Mouse (Mus musculus) liver, embryonic 14.5 days (tissue): ENCODE measurements around the gene Acaa1b. TPM values are rescaled to one million over a fixed set of nuclear protein-coding genes. Genes with fewer than 3 reads are reported as not detected.

Experiments
- ATAC-seq: fragments of 200-750 bp; cut with Nextera tagmentation; 2 replicates; pipeline ENCODE4 v1.8.0; 2017; ENCODE audit warnings: moderate number of reproducible peaks, mild to moderate bottlenecking, moderate library complexity; ENCODE audit not compliant: insufficient read depth
- DNase-seq, 3 experiments: peaks; one replicate each; pipeline ENCODE4 v3.0.0-alpha.2; 2012 to 2013; ENCODE audit warnings: low read depth in 3 of 3, low spot score in 3 of 3
- H3K27ac ChIP-seq: fragments of 300-500 bp; sonication (generic); 2 replicates; pipeline ENCODE4 v1.5.1; 2014; ENCODE audit warnings: moderate library complexity, mild to moderate bottlenecking, control low read depth, inconsistent platforms
- H3K27me3 ChIP-seq: fragments of 300-500 bp; sonication (generic); 2 replicates; pipeline ENCODE4 v1.6.1; 2014; ENCODE audit warnings: mild to moderate bottlenecking, low read length, moderate library complexity; ENCODE audit not compliant: control insufficient read depth, insufficient read depth
- H3K36me3 ChIP-seq: fragments of 300-500 bp; sonication (generic); replicated peaks from 2 replicates; pipeline ENCODE4 v1.6.1; 2014; ENCODE audit warnings: low read depth; ENCODE audit not compliant: control insufficient read depth, insufficient read depth
- H3K4me1 ChIP-seq, 2 experiments: fragments of 200-500 bp in 1 of 2; fragments of 300-500 bp in 1 of 2; sonication (generic) in 1 of 2; replicated peaks; 2 replicates each; pipeline ENCODE4 v1.6.1; 2012 to 2014; ENCODE audit warnings: antibody characterized with exemption in 1 of 2, inconsistent platforms in 1 of 2, low read length in 1 of 2; ENCODE audit not compliant: control insufficient read depth in 2 of 2, insufficient read depth in 2 of 2
- H3K4me2 ChIP-seq: fragments of 300-500 bp; sonication (generic); 2 replicates; pipeline ENCODE4 v1.6.1; 2014; ENCODE audit warnings: low read depth, mild to moderate bottlenecking, control low read depth, moderate library complexity
- H3K4me3 ChIP-seq, 2 experiments: fragments of 200-500 bp in 1 of 2; fragments of 300-500 bp in 1 of 2; sonication (generic) in 1 of 2; 2 replicates each; pipeline ENCODE4 v1.5.1; 2012 to 2014; ENCODE audit warnings: low read depth in 2 of 2, low read length in 2 of 2, mild to moderate bottlenecking in 2 of 2, control low read depth in 1 of 2, inconsistent platforms in 1 of 2, moderate library complexity in 1 of 2; ENCODE audit not compliant: insufficient read depth in 1 of 2
- H3K9ac ChIP-seq: fragments of 300-500 bp; sonication (generic); replicated peaks from 2 replicates; pipeline ENCODE4 v1.6.1; 2014; ENCODE audit warnings: mild to moderate bottlenecking, control low read depth, moderate library complexity
- H3K9me3 ChIP-seq: fragments of 300-500 bp; sonication (generic); 2 replicates; pipeline ENCODE4 v1.6.1; 2016; ENCODE audit warnings: low read length, mixed read lengths; ENCODE audit not compliant: control insufficient read depth
- CTCF ChIP-seq: IDR thresholded peaks from 2 replicates; pipeline ENCODE4 v1.5.1; 2016; ENCODE audit warnings: antibody characterized with exemption, low read depth, control low read depth
- EP300 ChIP-seq: IDR thresholded peaks from 2 replicates; pipeline ENCODE4 v1.6.1; 2016; ENCODE audit warnings: antibody characterized with exemption, low read depth
- WGBS: fragments of 180-500 bp; shearing (Covaris S2); extraction: QIAGEN DNeasy Blood & Tissue Kit; methylation state at CpG from one replicate; pipeline ENCODE4 v1.1.7; 2014; ENCODE audit not compliant: insufficient replicate concordance; 5-methylcytosine and 5-hydroxymethylcytosine counted together
- polyA plus RNA-seq, 2 experiments: library from polyadenylated mRNA; depleted of rRNA in 1 of 2; stranded (reverse) in 1 of 2; unstranded in 1 of 2; fragments of >200 nt; fragmentation: Nextera tagmentation in 1 of 2; extraction: Ambion mirVana in 1 of 2; gene quantifications; 2 replicates each; pipeline versions ENCODE4 v1.2.1 to v1.2.3; 2012 to 2014

Acaa1b gene
- polyA plus RNA-seq, 2 experiments, result 4.2 to 7.0 TPM

GRCm38 (mm10) chr9:119114911-119115310 is 42.0 kb downstream of the Acaa1b start:
- Histone ChIP-seq H3K9me3 (no peaks in the 10 kb centered on the region), H3K4me1 (no peaks in the 10 kb centered on the region), H3K4me2 (no peak overlapping the region), H3K27ac (no peak overlapping the region), H3K4me3 (no peak overlapping the region), H3K36me3 (no peaks in the 10 kb centered on the region), H3K9ac (no peak overlapping the region), H3K27me3 (no peaks in the 10 kb centered on the region)
- 72% methylated on average over 17 of the region's 17 CpGs for WGBS
- ATAC-seq, result no peak
- TF ChIP-seq CTCF, result no peak
- TF ChIP-seq EP300, result no peak
- no peak for DNase-seq

GRCm38 (mm10) chr9:119110640-119111039 is 46.3 kb downstream of the Acaa1b start:
- WGBS, result 54% methylated on average over 3 of the region's 3 CpGs
- Histone ChIP-seq H3K4me2 (no peak overlapping the region), H3K9ac (no peak overlapping the region), H3K4me1 (no peaks in the 10 kb centered on the region), H3K27me3 (no peaks in the 10 kb centered on the region), H3K4me3 (no peak overlapping the region), H3K9me3 (no peaks in the 10 kb centered on the region), H3K27ac (no peak overlapping the region), H3K36me3 (no peaks in the 10 kb centered on the region)
- no peak for TF ChIP-seq EP300
- no peak for TF ChIP-seq CTCF
- ATAC-seq (no peak), DNase-seq (no peak)

- Histone ChIP-seq H3K36me3 (no peaks in the 10 kb centered on the region), H3K27me3 (no peaks in the 10 kb centered on the region), H3K4me1 (no peaks in the 10 kb centered on the region), H3K4me2 (no peak overlapping the region), H3K27ac (no peak overlapping the region), H3K4me3 (no peak overlapping the region), H3K9ac (no peak overlapping the region), H3K9me3 (no peaks in the 10 kb centered on the region)
- 50% methylated on average over 12 of the region's 12 CpGs for WGBS
- ATAC-seq (no peak), DNase-seq (no peak)
- no peak for TF ChIP-seq EP300
Measured at GRCm38 (mm10) chr9:119109685-119110353, 47.1 kb downstream of the Acaa1b start.

DNA sequence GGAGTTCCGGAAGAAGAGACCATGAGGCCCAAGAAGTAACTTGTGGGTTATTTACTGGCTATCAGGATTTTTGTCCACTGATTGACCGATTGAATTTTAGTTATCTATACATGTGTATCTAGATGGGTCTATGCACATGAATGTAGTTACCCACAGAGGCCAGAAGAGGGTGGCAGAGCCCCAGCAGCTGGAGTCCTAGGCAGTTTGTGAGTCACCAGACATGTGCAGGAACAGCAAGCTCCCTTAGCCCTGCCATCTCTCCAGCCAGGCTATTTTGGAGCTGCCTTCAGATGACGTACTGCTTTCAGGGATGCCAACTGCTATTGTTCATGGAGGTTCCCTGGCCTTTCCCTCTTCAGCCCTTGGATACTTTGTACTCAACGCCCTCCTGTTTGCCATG is 49.3 kb downstream of the Acaa1b start:
- Histone ChIP-seq H3K4me1 (peaks cover 0 to 2% of the 10 kb centered on the region in 2 experiments; a peak in 1 of 4 replicates), H3K4me3 (no peak overlapping the region), H3K9ac (no peak overlapping the region), H3K27ac (no peak overlapping the region), H3K9me3 (no peaks in the 10 kb centered on the region), H3K36me3 (no peaks in the 10 kb centered on the region), H3K27me3 (no peaks in the 10 kb centered on the region; the same call in none of the 2 replicates), H3K4me2 (no peak overlapping the region)
- ATAC-seq (no peak), DNase-seq (no peak)
- TF ChIP-seq EP300 (no peak), CTCF (peak; percentile 65)
- 62% methylated on average over 4 of the region's 4 CpGs for WGBS

DNA sequence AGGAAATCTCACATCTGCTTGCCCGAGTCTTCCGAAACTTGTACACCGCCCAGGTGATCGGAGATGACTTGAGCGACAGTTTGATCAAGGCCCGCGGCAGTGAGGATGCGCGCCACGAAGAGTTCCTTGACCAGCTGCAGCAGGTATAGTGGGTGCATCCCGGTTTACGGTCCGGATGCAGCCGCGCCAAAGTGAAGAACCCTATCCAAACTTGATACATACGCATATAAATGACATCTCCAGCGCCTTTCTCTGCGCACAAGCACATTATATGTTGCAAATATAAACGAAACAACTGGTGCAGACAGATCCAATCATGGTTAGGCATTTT is 54.1 kb downstream of the Acaa1b start:
- Histone ChIP-seq H3K9ac (no peak overlapping the region; the same call in 1 of the 2 replicates), H3K27ac (no peak overlapping the region), H3K4me2 (peak overlapping the region; percentile 70), H3K9me3 (no peaks in the 10 kb centered on the region), H3K36me3 (no peaks in the 10 kb centered on the region), H3K27me3 (no peaks in the 10 kb centered on the region; the same call in none of the 2 replicates), H3K4me1 (peaks cover 0 to 2% of the 10 kb centered on the region in 2 experiments; a peak in 1 of 4 replicates), H3K4me3 (peak overlapping the region; percentile 57 to 92)
- DNase-seq (no peak), ATAC-seq (no peak; the same call in 1 of the 2 replicates)
- TF ChIP-seq EP300 (no peak), CTCF (no peak)
- 2% methylated on average over 19 of the region's 19 CpGs for WGBS
